Mouse (Mus musculus): Measurements from ENCODE around the gene Slc25a39.

Slc25a39 gene

GRCm38 (mm10) chr11:102436471-102436790 lies 28.7 kb upstream of the Slc25a39 start:
- DNase-seq (ENCODE audit: low read depth, low spot score) = no peak

- no peak for DNase-seq (ENCODE audit: low read depth, low spot score)
Observed at GRCm38 (mm10) chr11:102435754-102436470, 28.2 kb upstream of the Slc25a39 start.

DNA sequence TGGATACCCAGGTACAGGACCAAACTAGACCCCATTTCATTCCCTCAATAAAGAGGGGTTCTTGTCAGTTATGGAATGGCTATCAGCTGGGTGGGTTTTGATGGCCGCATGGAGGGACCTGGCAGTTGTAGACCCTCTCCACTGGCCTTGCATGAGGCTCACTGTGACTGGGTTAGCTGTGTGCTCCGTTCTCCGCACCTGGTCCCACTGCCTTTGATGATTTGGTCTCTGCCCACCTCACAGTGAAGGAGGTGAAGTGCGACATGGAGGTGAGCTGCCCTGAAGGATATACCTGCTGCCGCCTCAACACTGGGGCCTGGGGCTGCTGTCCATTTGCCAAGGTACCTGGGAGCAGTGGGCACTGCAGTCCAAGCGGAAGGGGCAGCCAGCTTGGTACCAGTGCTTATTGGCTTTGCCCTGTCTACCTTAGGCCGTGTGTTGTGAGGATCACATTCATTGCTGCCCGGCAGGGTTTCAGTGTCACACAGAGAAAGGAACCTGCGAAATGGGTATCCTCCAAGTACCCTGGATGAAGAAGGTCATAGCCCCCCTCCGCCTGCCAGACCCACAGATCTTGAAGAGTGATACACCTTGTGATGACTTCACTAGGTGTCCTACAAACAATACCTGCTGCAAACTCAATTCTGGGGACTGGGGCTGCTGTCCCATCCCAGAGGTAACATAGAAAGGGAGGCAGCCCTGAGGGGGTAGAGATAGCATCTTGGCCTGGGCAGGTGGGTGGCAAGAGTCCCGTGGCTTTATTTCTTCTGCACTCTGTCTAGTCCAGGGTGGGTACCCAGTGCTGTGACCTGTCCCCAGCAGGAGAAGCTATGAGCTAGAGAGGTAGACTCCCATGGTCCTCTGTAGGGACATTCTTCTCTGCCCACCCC lies 27.3 kb upstream of the Slc25a39 start:
- no peak for DNase-seq (ENCODE audit: low read depth, low spot score)

DNA sequence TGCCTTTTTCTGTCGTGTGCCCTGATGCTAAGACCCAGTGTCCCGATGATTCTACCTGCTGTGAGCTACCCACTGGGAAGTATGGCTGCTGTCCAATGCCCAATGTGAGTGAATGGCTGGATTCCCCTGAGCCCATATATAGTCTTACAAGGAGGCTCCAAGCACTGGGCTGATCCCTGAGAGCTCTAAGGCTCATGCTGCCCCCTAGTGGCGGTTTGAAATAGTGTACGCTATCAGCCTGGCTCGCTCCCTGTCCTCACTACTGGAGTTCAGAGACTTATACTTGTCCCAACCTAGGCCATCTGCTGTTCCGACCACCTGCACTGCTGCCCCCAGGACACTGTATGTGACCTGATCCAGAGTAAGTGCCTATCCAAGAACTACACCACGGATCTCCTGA lies 26.7 kb upstream of the Slc25a39 start:
- peak; percentile 74 for DNase-seq (ENCODE audit: low read depth, low spot score)

GRCm38 (mm10) chr11:102433866-102434265 lies 26.1 kb upstream of the Slc25a39 start:
- no peak for DNase-seq (ENCODE audit: low read depth, low spot score)

DNA sequence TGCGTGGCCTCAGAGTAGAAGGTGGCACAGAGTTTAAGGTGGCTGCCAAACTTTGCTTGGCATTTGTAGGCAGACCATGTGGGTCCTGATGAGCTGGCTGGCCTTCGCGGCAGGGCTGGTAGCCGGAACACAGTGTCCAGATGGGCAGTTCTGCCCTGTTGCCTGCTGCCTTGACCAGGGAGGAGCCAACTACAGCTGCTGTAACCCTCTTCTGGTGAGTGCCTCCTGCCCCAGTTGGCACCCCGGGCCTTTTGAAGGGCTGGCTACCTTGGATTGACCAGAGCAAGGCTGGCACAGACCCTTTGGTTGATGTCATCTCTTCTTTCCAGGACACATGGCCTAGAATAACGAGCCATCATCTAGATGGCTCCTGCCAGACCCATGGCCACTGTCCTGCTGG lies 25.1 kb upstream of the Slc25a39 start:
- no peak for DNase-seq (ENCODE audit: low read depth, low spot score)

GRCm38 (mm10) chr11:102432115-102432843 lies 24.5 kb upstream of the Slc25a39 start:
- DNase-seq (ENCODE audit: low read depth, low spot score) = no peak

GRCm38 (mm10) chr11:102431728-102432114 lies 24.0 kb upstream of the Slc25a39 start:
- DNase-seq (ENCODE audit: low read depth, low spot score) = no peak

DNA sequence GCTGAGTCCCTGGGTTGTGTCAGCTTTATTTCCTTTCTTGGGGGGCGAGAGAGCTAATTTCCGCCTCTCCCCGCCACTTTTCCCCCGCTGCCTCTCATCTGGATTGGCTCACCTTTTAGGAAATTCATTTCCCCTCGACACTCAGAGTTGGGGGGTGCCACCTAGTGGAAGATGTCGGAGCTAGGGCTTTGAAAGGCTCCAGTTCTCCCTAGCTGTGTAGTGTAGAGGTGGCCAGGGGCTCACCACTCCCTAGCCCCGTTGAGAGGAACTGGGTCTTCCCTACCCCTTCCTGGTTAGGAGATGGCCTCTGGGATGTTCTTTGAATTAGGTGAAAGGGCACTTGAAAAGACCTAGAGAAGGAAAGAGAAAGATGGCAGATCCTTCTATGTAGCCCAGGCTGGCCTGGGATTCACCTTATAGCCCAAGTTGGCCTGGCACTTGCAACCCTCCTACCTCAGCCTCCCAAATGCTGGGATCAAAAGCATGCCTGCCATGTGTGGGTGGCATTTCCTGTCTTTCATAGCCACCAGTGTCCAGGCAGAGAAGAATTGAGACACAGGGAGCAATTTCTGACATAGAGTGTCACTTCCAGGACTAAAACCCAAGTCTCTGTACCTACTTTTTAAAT lies 23.4 kb upstream of the Slc25a39 start:
- no peak for DNase-seq (ENCODE audit: low read depth, low spot score)

- peak; percentile 82 for DNase-seq (ENCODE audit: low read depth, low spot score)
Observed at GRCm38 (mm10) chr11:102430121-102431017, 22.6 kb upstream of the Slc25a39 start, which contains the start of gene Grn. Gene Grn (plus strand): TSS chr11:102430315.

GRCm38 (mm10) chr11:102429551-102429950 lies 21.8 kb upstream of the Slc25a39 start:
- DNase-seq (ENCODE audit: low read depth, low spot score) = no peak

DNA sequence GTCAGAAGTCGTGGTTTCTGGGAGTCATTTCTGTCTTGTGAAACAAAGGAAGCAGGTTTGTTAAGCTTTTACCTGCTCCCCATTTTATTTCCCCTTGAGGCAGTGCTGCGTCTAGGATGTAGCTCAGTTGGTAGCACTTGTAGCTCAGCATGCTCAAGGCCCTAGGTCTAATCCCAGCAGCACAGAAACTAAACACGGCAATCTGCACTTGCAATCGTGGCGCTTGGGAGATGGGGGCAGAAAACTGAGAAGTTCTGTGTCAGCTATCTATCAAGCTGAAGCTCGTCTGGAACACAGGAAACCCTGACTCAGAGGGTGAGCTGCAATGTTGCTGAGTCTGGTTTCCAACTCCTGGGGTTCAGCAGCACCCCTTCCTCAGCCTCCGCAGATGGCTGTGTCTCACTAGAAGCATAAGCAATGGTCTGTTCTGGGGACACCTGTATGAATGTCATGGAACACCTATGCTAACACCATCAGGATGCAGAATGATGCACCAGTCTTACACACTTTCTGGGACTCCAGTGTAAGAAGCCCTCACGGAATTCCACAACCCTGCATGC lies 21.3 kb upstream of the Slc25a39 start:
- no peak for DNase-seq (ENCODE audit: low read depth, low spot score)

DNA sequence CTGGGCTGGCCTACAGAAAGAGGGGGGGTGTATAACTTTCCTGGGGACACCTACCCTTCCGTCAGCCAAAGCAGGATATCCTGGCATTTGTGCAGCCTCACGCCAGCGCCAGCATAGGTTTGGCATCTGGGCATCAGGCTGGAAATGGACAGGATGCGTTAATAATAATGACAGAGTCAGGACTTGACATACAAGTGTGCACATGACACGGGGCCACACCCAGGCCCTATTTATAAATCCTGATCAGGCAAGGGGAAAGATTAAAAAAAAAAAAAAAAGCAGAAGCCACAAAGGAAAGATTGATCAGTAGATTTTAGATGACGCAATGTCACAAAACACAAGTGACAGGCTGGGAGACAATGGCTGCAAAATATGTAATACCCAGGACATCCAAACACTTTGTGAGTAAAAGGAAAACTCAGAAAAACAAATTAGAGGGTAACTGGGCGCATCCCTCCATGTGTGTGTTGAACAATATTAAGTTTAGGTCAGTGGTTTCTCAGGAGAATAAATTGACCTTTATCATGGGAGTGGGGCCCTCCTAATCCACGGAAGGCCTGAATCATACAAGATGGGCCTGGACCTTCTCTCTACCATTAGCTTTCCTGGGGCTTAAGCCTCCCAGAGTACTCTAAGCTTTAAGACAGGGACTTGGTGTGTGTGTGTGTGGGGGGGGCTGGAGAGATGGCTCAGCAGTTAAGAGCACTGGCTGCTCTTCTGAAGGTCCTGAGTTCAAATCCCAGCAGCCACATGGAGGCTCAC lies 18.0 kb upstream of the Slc25a39 start:
- DNase-seq (ENCODE audit: low read depth, low spot score) = no peak

- DNase-seq (ENCODE audit: low read depth, low spot score) = no peak
Observed at GRCm38 (mm10) chr11:102424666-102425065, 16.9 kb upstream of the Slc25a39 start.

GRCm38 (mm10) chr11:102421559-102421958 lies 13.8 kb upstream of the Slc25a39 start:
- DNase-seq (ENCODE audit: low read depth, low spot score) = no peak

- no peak for DNase-seq (ENCODE audit: low read depth, low spot score)
Observed at GRCm38 (mm10) chr11:102418887-102419286, 11.1 kb upstream of the Slc25a39 start.

GRCm38 (mm10) chr11:102417160-102417559 lies 9.4 kb upstream of the Slc25a39 start:
- DNase-seq (ENCODE audit: low read depth, low spot score) = no peak

GRCm38 (mm10) chr11:102415034-102415802 lies 7.5 kb upstream of the Slc25a39 start:
- DNase-seq (ENCODE audit: low read depth, low spot score) = no peak

DNA sequence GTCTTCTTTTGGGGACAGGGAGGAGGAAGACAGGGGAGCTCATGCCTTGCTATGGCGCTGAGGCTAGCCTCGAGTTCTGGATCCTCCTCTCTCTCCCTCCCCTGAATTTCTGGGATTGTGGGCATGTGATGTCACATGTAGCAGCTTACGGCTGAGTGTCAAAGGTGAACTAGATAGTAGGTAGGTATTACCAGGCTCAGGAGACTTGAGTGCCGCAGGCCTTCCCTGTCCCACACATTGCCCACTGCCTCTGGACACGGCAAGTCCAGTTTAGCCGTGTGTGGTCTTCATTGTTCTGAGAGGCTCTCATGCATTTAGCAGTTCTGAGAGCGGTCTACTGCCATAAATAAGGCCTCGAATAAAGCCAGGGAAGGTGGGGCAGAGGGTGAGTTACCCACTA lies 5.3 kb upstream of the Slc25a39 start:
- no peak for DNase-seq (ENCODE audit: low read depth, low spot score)

Data from retina, adult 2 months (tissue).